Mouse (Mus musculus) limb, embryonic 14.5 days (tissue): ENCODE data around the gene Gjc2. TPM values are rescaled to one million over a fixed set of nuclear protein-coding genes. Genes with fewer than 3 reads are reported as not detected.

Source experiments
- ATAC-seq: fragments of 200-750 bp; cut with Nextera tagmentation; 2 replicates; pipeline ENCODE4 v1.8.0; 2017; ENCODE audit warnings: low read depth, moderate number of reproducible peaks, moderate TSS enrichment; ENCODE audit not compliant: low FRiP score
- DNase-seq: peaks from one replicate; pipeline ENCODE4 v3.0.0-alpha.2; 2015; ENCODE audit warnings: low spot score
- H3K27ac ChIP-seq: fragments of 300-500 bp; sonication (generic); replicated peaks from 2 replicates; pipeline ENCODE4 v1.5.1; 2014; ENCODE audit warnings: low read depth, mild to moderate bottlenecking, low read length, moderate library complexity, mixed read lengths
- H3K27me3 ChIP-seq: fragments of 300-500 bp; sonication (generic); 2 replicates; pipeline ENCODE4 v1.6.1; 2014; ENCODE audit warnings: low read length, mixed read lengths; ENCODE audit not compliant: control insufficient read depth, insufficient read depth
- H3K36me3 ChIP-seq: fragments of 300-500 bp; sonication (generic); 2 replicates; pipeline ENCODE4 v1.6.1; 2014; ENCODE audit warnings: mild to moderate bottlenecking, low read length, moderate library complexity, mixed read lengths; ENCODE audit not compliant: control insufficient read depth, insufficient read depth
- H3K4me1 ChIP-seq: fragments of 300-500 bp; sonication (generic); 2 replicates; pipeline ENCODE4 v1.6.1; 2014; ENCODE audit warnings: antibody characterized with exemption, low read length, mixed read lengths; ENCODE audit not compliant: control insufficient read depth, insufficient read depth
- H3K4me2 ChIP-seq: fragments of 300-500 bp; sonication (generic); replicated peaks from 2 replicates; pipeline ENCODE4 v1.6.1; 2014; ENCODE audit warnings: low read depth, mild to moderate bottlenecking, low read length, moderate library complexity; ENCODE audit not compliant: severe bottlenecking
- H3K4me3 ChIP-seq: fragments of 300-500 bp; sonication (generic); replicated peaks from 2 replicates; pipeline ENCODE4 v1.5.1; 2014; ENCODE audit warnings: low read length
- H3K9ac ChIP-seq: fragments of 300-500 bp; sonication (generic); 2 replicates; pipeline ENCODE4 v1.6.1; 2014; ENCODE audit warnings: mild to moderate bottlenecking, low read depth, low read length, moderate library complexity; ENCODE audit not compliant: severe bottlenecking
- H3K9me3 ChIP-seq: fragments of 300-500 bp; sonication (generic); 2 replicates; pipeline ENCODE4 v1.6.1; 2016; ENCODE audit warnings: low read length; ENCODE audit not compliant: control insufficient read depth
- POLR2A ChIP-seq: fragments of 200-500 bp; IDR thresholded peaks from 2 replicates; pipeline ENCODE4 v1.8.0; 2012; ENCODE audit warnings: inconsistent platforms, mild to moderate bottlenecking, moderate library complexity, borderline replicate concordance; ENCODE audit not compliant: insufficient read depth, insufficient read length; ENCODE audit errors: extremely low read depth
- WGBS: fragments of 180-500 bp; shearing (Covaris S2); extraction: QIAGEN DNeasy Blood & Tissue Kit; methylation state at CpG from one replicate; pipeline ENCODE4 v1.1.7; 2014; 5-methylcytosine and 5-hydroxymethylcytosine counted together
- polyA plus RNA-seq, 2 experiments: library from polyadenylated mRNA; depleted of rRNA in 1 of 2; stranded (reverse) in 1 of 2; unstranded in 1 of 2; fragments of >200 nt; fragmentation: Nextera tagmentation in 1 of 2; extraction: Ambion mirVana in 1 of 2; gene quantifications; 2 replicates each; pipeline versions ENCODE4 v1.2.1 to v1.2.3; 2012 to 2014

Gene Gjc2
- polyA plus RNA-seq, 2 experiments: 0.36 to 0.78 TPM

DNA sequence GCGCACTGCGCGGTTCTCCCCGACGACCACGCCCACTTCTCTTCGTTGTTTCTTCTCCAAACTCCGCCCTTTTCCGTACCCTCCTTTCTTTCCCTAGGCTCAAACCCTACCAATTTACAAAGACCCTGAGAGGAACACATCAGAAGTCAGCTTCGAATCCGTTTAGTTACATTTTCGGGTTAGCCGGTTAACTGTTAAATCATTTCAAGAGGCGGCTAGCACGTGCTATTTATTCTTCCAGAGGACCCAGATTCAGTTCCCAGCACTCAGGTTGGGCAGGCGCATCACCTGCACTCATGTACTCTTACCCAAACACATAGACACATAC is 9.0 kb upstream of the Gjc2 start, which contains the start of gene Guk1:
Gene Guk1 (minus strand): TSS at position 154 of the 328 bp plus-strand sequence.
- H3K36me3 ChIP-seq: no peaks in the 10 kb centered on the region; the same call in 1 of the 2 replicates

DNA sequence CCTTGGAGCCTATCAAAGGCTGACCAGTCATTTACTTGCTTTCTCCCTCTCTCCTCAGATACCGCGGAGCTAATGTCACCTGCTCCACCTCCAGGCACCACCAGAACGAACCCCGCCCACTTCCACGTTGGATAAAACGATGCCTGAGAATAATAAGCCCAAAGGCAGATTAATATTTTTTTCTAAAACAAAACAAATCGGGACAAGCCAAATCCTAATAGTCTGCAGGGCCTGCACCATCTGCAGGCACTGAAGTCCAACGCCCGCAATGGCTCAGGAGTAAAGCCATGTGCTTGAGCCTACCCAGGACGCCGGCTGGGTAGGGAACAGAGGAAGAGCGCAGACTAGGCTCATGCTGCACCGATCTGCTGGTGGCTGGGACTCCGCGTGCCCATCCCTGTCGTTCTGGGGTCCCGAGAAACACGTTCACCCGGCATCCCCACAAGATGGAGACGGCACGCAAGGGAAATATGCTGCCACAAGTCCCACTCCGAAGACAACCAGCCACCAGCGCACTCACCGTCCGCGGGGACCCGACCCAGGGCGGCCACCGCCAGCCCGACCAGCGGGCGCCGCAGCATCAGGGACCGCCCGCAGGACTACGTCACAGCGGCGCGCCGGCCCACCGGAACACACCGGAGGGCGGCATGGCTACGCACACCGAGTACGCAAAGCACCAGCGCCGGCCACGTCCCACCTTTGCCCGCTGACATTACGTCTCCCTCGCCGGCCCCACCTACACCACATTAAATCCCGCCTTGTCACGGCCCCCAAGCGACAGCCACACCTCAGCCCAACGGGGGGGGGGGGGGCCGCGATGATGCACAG is 8.4 kb upstream of the Gjc2 start:
- peaks cover 5% of the 10 kb centered on the region; the same call in 1 of the 2 replicates for H3K4me1 ChIP-seq
- peak overlapping the region; percentile 79 for H3K27ac ChIP-seq
- TF ChIP-seq POLR2A: peak; percentile 89; the same call in 1 of the 2 replicates
- peaks cover 2% of the 10 kb centered on the region; the same call in 1 of the 2 replicates for H3K36me3 ChIP-seq
- under 1% methylated on average over 39 of the region's 59 CpGs for WGBS
- peak; percentile 86 for DNase-seq
- no peaks in the 10 kb centered on the region for H3K27me3 ChIP-seq
- peak overlapping the region; percentile 55 for H3K4me3 ChIP-seq
- H3K9ac ChIP-seq: peak overlapping the region; percentile 59
- peak overlapping the region; percentile 65 for H3K4me2 ChIP-seq
- peak; percentile 95 for ATAC-seq
- no peaks in the 10 kb centered on the region for H3K9me3 ChIP-seq

More for the DNA sequence above, 9.0 kb upstream of the Gjc2 start, which contains the start of gene Guk1:
- Histone ChIP-seq H3K9ac (peak within 1 kb of the TSS; percentile 59), H3K4me3 (peak within 1 kb of the TSS; percentile 55), H3K27ac (peak within 1 kb of the TSS; percentile 79), H3K27me3 (no peaks in the 10 kb centered on the region), H3K4me1 (peaks cover 5% of the 10 kb centered on the region; the same call in 1 of the 2 replicates), H3K4me2 (peak within 1 kb of the TSS; percentile 65), H3K9me3 (no peaks in the 10 kb centered on the region)
- 4% methylated on average over 16 of the region's 16 CpGs for WGBS
- TF ChIP-seq POLR2A: no peak
- ATAC-seq (peak; percentile 5; the same call in 1 of the 2 replicates), DNase-seq (no peak)

DNA sequence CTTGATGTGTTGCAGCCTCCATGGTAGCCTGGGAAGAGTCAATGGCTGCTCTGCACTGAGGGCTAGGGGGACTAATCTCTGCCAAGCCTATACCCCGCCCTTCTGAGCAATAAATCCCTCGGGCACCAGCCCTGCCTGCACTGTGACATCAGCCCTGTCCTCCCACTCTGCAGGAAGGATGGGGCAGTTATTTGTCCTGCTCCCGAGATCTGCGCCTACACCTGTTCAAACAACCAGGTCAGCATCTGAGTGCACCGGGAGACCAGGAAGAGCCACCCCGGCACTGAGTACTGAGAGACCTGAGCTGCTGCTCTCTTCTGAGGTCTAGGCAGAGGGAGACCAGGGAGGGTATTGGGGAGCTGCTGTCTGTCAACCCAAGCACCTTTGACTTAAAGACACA is 4.7 kb upstream of the Gjc2 start:
- no peak for ATAC-seq
- H3K9ac ChIP-seq: 0 out of 2 replicates have a peak overlapping the region, but pooled peaks have one; percentile 12
- DNase-seq: no peak
- H3K27ac ChIP-seq: no peak overlapping the region
- H3K4me1 ChIP-seq: peaks cover 5% of the 10 kb centered on the region; the same call in 1 of the 2 replicates
- H3K4me3 ChIP-seq: no peak overlapping the region
- TF ChIP-seq POLR2A: no peak
- no peak overlapping the region for H3K4me2 ChIP-seq
- H3K27me3 ChIP-seq: no peaks in the 10 kb centered on the region
- WGBS: 78% methylated on average over 6 of the region's 6 CpGs
- H3K36me3 ChIP-seq: peaks cover 29% of the 10 kb centered on the region
- no peaks in the 10 kb centered on the region for H3K9me3 ChIP-seq

DNA sequence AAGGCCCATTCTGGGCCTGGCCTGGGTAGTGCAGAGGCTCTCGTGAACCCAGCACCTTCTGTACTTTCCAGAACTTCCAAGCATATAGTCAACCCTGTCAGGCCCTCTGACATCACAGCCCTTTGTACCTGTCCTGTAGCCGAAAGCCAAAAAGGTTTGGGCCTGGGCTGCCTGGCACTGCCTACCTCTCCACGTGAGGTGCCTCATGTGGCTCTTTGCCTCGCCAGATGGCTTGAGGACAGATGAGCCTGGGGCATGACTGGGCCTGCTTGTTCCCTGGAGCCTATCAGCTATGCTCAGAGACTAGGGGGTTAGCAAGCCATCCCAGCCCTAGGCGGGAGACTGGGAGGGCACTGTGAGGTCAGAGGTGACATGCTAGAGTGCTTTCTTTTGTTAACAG is 2.5 kb upstream of the Gjc2 start:
- H3K9me3 ChIP-seq: no peaks in the 10 kb centered on the region
- WGBS: 83% methylated on average over 5 of the region's 5 CpGs
- no peak for ATAC-seq
- H3K4me3 ChIP-seq: no peak overlapping the region
- H3K9ac ChIP-seq: no peak overlapping the region
- H3K36me3 ChIP-seq: peaks cover 32% of the 10 kb centered on the region
- H3K27ac ChIP-seq: no peak overlapping the region
- no peaks in the 10 kb centered on the region for H3K4me1 ChIP-seq
- DNase-seq: no peak
- TF ChIP-seq POLR2A: no peak
- H3K4me2 ChIP-seq: no peak overlapping the region
- H3K27me3 ChIP-seq: no peaks in the 10 kb centered on the region

DNA sequence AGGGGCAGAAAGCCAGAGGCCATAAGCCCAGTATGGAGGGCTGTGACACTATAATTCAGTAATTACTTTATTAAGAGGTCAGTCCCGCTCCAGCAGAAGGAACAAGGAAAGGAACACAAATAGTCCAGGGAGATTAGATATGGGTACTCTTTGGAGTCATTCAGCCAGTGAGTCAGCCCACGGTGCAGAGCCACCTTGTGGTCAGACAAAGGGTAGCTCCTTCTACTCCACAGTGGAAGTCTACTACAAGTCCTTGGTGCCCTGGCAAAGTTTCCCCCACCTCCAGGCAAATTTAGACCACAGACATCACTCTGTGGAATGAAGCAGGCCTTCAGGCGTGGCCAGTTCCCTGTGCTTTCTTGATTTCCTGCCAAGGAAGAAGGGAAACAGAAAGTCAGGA is 808 bp upstream of the Gjc2 start:
- TF ChIP-seq POLR2A: no peak
- peak; percentile 32 for DNase-seq

More for the DNA sequence above, 808 bp upstream of the Gjc2 start:
- Histone ChIP-seq H3K27ac (no peak overlapping the region), H3K4me1 (no peaks in the 10 kb centered on the region), H3K27me3 (peaks cover 12% of the 10 kb centered on the region), H3K36me3 (peaks cover 32% of the 10 kb centered on the region), H3K9me3 (no peaks in the 10 kb centered on the region), H3K4me3 (no peak overlapping the region), H3K4me2 (no peak overlapping the region), H3K9ac (no peak overlapping the region)
- WGBS: 45% methylated on average over 3 of the region's 3 CpGs
- no peak for ATAC-seq
